Comparison of ENCODE assay signal across 34 mouse cellular contexts in the genomic region with DNA sequence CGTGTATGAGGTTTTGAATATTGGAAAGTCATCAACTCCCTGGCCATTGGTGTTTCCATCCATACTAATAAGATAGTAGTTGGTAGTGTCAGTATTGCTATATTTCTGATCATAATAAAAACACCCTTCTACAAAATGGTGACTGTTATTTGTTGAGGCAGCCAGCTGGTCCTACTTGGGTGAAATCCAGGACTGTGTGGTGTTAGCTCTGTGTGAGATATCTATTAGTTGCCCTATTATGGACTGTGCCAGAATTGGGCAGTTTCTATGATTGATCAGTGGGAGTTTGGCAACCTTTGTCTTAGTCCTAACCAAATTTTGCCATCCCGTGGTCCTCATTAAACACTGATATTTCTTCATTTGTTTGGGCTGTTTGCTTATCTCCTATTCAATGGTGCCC. TPM values are rescaled to one million over a fixed set of nuclear protein-coding genes. Genes with fewer than 3 reads are reported as not detected.
DNase-seq lines count a peak whose midpoint lies in the region; ATAC-seq and TF ChIP-seq lines count a peak whose summit lies in the region.
"Had no signal": no experiment of that assay in that cellular context is flagged by ENCODE, and none has a peak within 500 bp of the region (broad histone marks: within the 10 kb centered on the region; RNA-seq: fewer than 3 reads in every experiment).

No protein-coding gene starts in this region.

- no peak overlapping the region for H3K27ac ChIP-seq in liver, adult 2 months (replicated peaks; ENCODE audit: insufficient read depth, low read depth, low read length)
- H3K27ac ChIP-seq in liver, embryonic 11.5 days (ENCODE audit: low read depth, low read length), result no peak overlapping the region
- H3K27ac ChIP-seq: embryonic facial prominence, embryonic 12.5 days; gastrocnemius, adult 2 months; heart, adult 2 months; hindbrain, embryonic 15.5 days; kidney, postnatal 0 days; limb, embryonic 12.5 days; liver, embryonic 12.5 days; midbrain, embryonic 12.5 days; neural tube, embryonic 13.5 days; stomach, postnatal 0 days had no signal

- H3K4me2 ChIP-seq in liver, embryonic 11.5 days, result no peak overlapping the region
- H3K4me2 ChIP-seq: embryonic facial prominence, embryonic 12.5 days; heart, embryonic 12.5 days; hindbrain, embryonic 15.5 days; limb, embryonic 12.5 days; liver, embryonic 12.5 days; midbrain, embryonic 12.5 days; neural tube, embryonic 13.5 days had no signal

- peak; percentile 56 to 58 for DNase-seq in cerebellum, adult 18-20 months
- no peak for DNase-seq in cerebellum, adult 11-12 months
- DNase-seq in liver, adult 2 months (ENCODE audit: extremely low read depth, low read depth, low spot score), result peak; percentile 21
- no peak for DNase-seq in liver, embryonic 11.5 days (ENCODE audit: low spot score)
- peak; percentile 85 to 87 for DNase-seq in cerebellum, postnatal 10 days
- DNase-seq in adrenal gland, adult 8-10 months, result no peak
- DNase-seq in adrenal gland, postnatal 14 days, result no peak
- DNase-seq: adrenal gland, postnatal 36 days; embryo, embryonic 11 days; gastrocnemius, adult 2 months; gastrocnemius, postnatal 36 days; heart, adult 2 months; heart, postnatal 4 days; kidney, adult 2 months; kidney, postnatal 4 days; liver, postnatal 0 days; lung, postnatal 36 days; right cerebral cortex, postnatal 4 days; thymus, adult 2 months; thymus, postnatal 36 days had no signal

- WGBS in liver, adult 2 months, result 47% methylated on average over 2 of the region's 2 CpGs
- 55% methylated on average over 2 of the region's 2 CpGs for WGBS in liver, embryonic 11.5 days

- H3K4me3 ChIP-seq in liver, adult 2 months (ENCODE audit: insufficient read depth, low read depth, low read length), result no peak overlapping the region
- H3K4me3 ChIP-seq in liver, embryonic 11.5 days (ENCODE audit: low read depth, low read length), result no peak overlapping the region
- H3K4me3 ChIP-seq: embryonic facial prominence, embryonic 12.5 days; gastrocnemius, adult 2 months; heart, adult 2 months; heart, embryonic 12.5 days; hindbrain, embryonic 15.5 days; limb, embryonic 12.5 days; liver, embryonic 12.5 days; midbrain, embryonic 12.5 days; neural tube, embryonic 13.5 days had no signal

- H3K27me3 ChIP-seq in liver, adult 2 months (ENCODE audit: control insufficient read depth, insufficient read depth, low read length), result no peaks in the 10 kb centered on the region
- no peaks in the 10 kb centered on the region for H3K27me3 ChIP-seq in liver, embryonic 11.5 days (replicated peaks; ENCODE audit: control insufficient read depth, insufficient read depth, low read length)
- H3K27me3 ChIP-seq: embryonic facial prominence, embryonic 12.5 days; heart, embryonic 12.5 days; hindbrain, embryonic 15.5 days; limb, embryonic 12.5 days; liver, embryonic 12.5 days; midbrain, embryonic 12.5 days; neural tube, embryonic 13.5 days had no signal

- H3K9me3 ChIP-seq in liver, embryonic 11.5 days (ENCODE audit: control insufficient read depth, low read length), result no peaks in the 10 kb centered on the region
- H3K9me3 ChIP-seq: embryonic facial prominence, embryonic 12.5 days; heart, embryonic 12.5 days; hindbrain, embryonic 15.5 days; limb, embryonic 12.5 days; liver, embryonic 12.5 days; midbrain, embryonic 12.5 days; neural tube, embryonic 13.5 days had no signal

- no peaks in the 10 kb centered on the region for H3K36me3 ChIP-seq in liver, adult 2 months (ENCODE audit: control insufficient read depth, insufficient read depth, low read length)
- H3K36me3 ChIP-seq in liver, embryonic 11.5 days (ENCODE audit: control insufficient read depth, insufficient read depth, low read length), result no peaks in the 10 kb centered on the region
- H3K36me3 ChIP-seq: embryonic facial prominence, embryonic 12.5 days; heart, embryonic 12.5 days; limb, embryonic 12.5 days; liver, embryonic 12.5 days; midbrain, embryonic 12.5 days; neural tube, embryonic 13.5 days had no signal

- ATAC-seq in liver, embryonic 11.5 days (replicated peaks; ENCODE audit: low FRiP score), result no peak
- ATAC-seq: forebrain, embryonic 16.5 days; liver, embryonic 12.5 days; liver, postnatal 0 days; Patski had no signal

- H3K4me1 ChIP-seq in liver, adult 2 months (ENCODE audit: control insufficient read depth, insufficient read depth, low read length), result no peaks in the 10 kb centered on the region
- H3K4me1 ChIP-seq in liver, embryonic 11.5 days (replicated peaks; ENCODE audit: control insufficient read depth, insufficient read depth, low read length), result no peaks in the 10 kb centered on the region
- H3K4me1 ChIP-seq: embryonic facial prominence, embryonic 12.5 days; heart, embryonic 12.5 days; hindbrain, embryonic 15.5 days; limb, embryonic 12.5 days; liver, embryonic 12.5 days; midbrain, embryonic 12.5 days had no signal

- no peak for TF ChIP-seq CTCF in liver, adult 2 months (IDR thresholded peaks at IDR 0.05; ENCODE audit: low read depth, low read length)

- no peak for TF ChIP-seq POLR2A in liver, adult 2 months (IDR thresholded peaks at IDR 0.05; ENCODE audit: extremely low read depth, insufficient read depth, low read length)

- no peak overlapping the region for H3K9ac ChIP-seq in liver, adult 2 months (ENCODE audit: low read depth, low read length)
- H3K9ac ChIP-seq in liver, embryonic 11.5 days (ENCODE audit: low read depth, low read length), result no peak overlapping the region
- H3K9ac ChIP-seq: embryonic facial prominence, embryonic 12.5 days; heart, embryonic 12.5 days; hindbrain, embryonic 15.5 days; limb, embryonic 12.5 days; liver, embryonic 12.5 days; liver, postnatal 0 days; midbrain, embryonic 12.5 days; neural tube, embryonic 13.5 days had no signal

- no peaks in the 10 kb centered on the region for H3K79me2 ChIP-seq in liver, adult 2 months (ENCODE audit: control insufficient read depth, insufficient read depth, low read length)

RNA-seq across cellular contexts. Expression of gene Gap43, which starts 14.3 kb away (rescaled TPM):
- not detected in 2 replicates for total RNA-seq in liver, adult 2 months (2014; rRNA removed)
- not detected in 2 replicates for polyA plus RNA-seq in liver, adult 2 months (2012; rRNA removed)
- 20.3 and 21.3 TPM in 2 replicates for polyA plus RNA-seq in liver, embryonic 11.5 days (2014; fragmentation: Nextera tagmentation; extraction: Ambion mirVana)
- under 1 TPM; 0.31 to 0.74 (median 0.73) TPM for total RNA-seq in adrenal gland, adult 8-10 months (2022)
- 5.0 and 20.6 TPM in 2 replicates for total RNA-seq in adrenal gland, postnatal 14 days (2021)
- total RNA-seq: megakaryocyte, adult 5-6 weeks; MEL had no signal
- polyA plus RNA-seq: Patski; spleen, adult 2 months; thymus, adult 2 months had no signal

Comparison
In these comparisons a context has a peak if more than half of its experiments do, and no peak if none do; other contexts are left out.
1. DNase-seq: peak in cerebellum, adult 18-20 months (2 of 2), liver, adult 2 months (single experiment) and cerebellum, postnatal 10 days (2 of 2); none in cerebellum, adult 11-12 months (single experiment), liver, embryonic 11.5 days (single experiment), adrenal gland, adult 8-10 months (single experiment) and adrenal gland, postnatal 14 days (single experiment).